Mouse (Mus musculus) heart, adult 2 months (tissue): ENCODE measurements around the gene Ntn1. TPM values are rescaled to one million over a fixed set of nuclear protein-coding genes. Genes with fewer than 3 reads are reported as not detected.

ENCODE experiments used
- DNase-seq, 2 experiments: peaks; one replicate each; pipeline ENCODE4 v3.0.0; 2021
- H3K27ac ChIP-seq: fragments of 200-600 bp; 2 replicates; pipeline ENCODE4 v1.8.1; 2022
- H3K27me3 ChIP-seq: fragments of 200-500 bp; 2 replicates; pipeline ENCODE4 v1.6.1; 2012; ENCODE audit warnings: mild to moderate bottlenecking, low read length, inconsistent platforms, mixed read lengths; ENCODE audit not compliant: control insufficient read depth, insufficient read depth
- H3K36me3 ChIP-seq: fragments of 200-500 bp; 2 replicates; pipeline ENCODE4 v1.6.1; 2012; ENCODE audit warnings: low read length, inconsistent platforms; ENCODE audit not compliant: control insufficient read depth, insufficient read depth
- H3K4me1 ChIP-seq: fragments of 200-500 bp; 2 replicates; pipeline ENCODE4 v1.6.1; 2011; ENCODE audit warnings: low read length; ENCODE audit not compliant: control insufficient read depth, insufficient read depth
- H3K4me3 ChIP-seq: fragments of 200-600 bp; 2 replicates; pipeline ENCODE4 v1.8.1; 2022
- H3K79me2 ChIP-seq: fragments of 200-500 bp; replicated peaks from 2 replicates; pipeline ENCODE4 v1.6.1; 2012; ENCODE audit warnings: mild to moderate bottlenecking, inconsistent platforms, low read length, moderate library complexity, mixed read lengths; ENCODE audit not compliant: control insufficient read depth, insufficient read depth
- H3K9ac ChIP-seq: fragments of 200-500 bp; 2 replicates; pipeline ENCODE4 v1.6.1; 2012; ENCODE audit warnings: low read depth, mild to moderate bottlenecking, control low read depth, inconsistent platforms, low read length, mixed read lengths
- CTCF ChIP-seq: fragments of 200-600 bp; IDR thresholded peaks from 2 replicates; pipeline ENCODE4 v1.8.1; 2022; ENCODE audit warnings: antibody characterized with exemption, mild to moderate bottlenecking, moderate library complexity
- EP300 ChIP-seq: fragments of 200-500 bp; IDR thresholded peaks from 2 replicates; pipeline ENCODE4 v1.6.1; 2011; ENCODE audit warnings: low read depth, low read length, control low read depth; ENCODE audit not compliant: insufficient read depth
- POLR2A ChIP-seq: fragments of 200-500 bp; IDR thresholded peaks from 2 replicates; pipeline ENCODE4 v1.6.1; 2011; ENCODE audit warnings: mild to moderate bottlenecking, low read depth, low read length, control low read depth; ENCODE audit not compliant: insufficient read depth
- WGBS: fragments of 180-500 bp; shearing (Covaris S2); methylation state at CpG from one replicate; pipeline ENCODE4 v1.1.7; 2018; 5-methylcytosine and 5-hydroxymethylcytosine counted together
- intact Hi-C: fragments of 180-260 bp; cut with DNase I; formaldehyde crosslinking; loops from one replicate; pipeline ENCODE4 v1.15.1; 2025
- polyA plus RNA-seq: library from polyadenylated mRNA; depleted of rRNA; stranded (reverse); fragments of >200 nt; gene quantifications from 2 replicates; pipeline ENCODE4 v1.2.3, GENCODE M21; 2012
- total RNA-seq, 2 experiments: library from RNA; stranded (reverse); gene quantifications; 2 replicates each; pipeline ENCODE4 v1.2.3; 2021

Gene Ntn1
- total and polyA plus RNA-seq, 3 experiments, result 32.4 to 70.5 (median 55.1) TPM

DNA sequence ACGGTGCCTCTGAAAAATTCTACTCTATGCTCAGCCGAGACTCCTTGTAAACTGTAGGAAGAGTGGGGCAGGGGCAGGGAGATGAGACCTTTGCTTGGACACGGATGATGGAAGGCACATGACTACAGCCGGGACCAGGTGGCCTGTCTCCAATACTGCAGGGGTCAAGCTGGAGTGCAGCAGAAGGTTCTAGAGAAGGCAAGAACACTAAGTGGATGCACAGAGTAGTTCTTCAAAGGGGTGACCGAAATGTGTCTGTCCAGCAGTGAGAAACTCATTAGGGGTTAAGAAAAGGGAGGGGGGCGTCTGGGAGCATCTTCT lies 69.5 kb downstream of the Ntn1 start:
- DNase-seq, result no peak
- Histone ChIP-seq H3K27me3 (no peaks in the 10 kb centered on the region), H3K4me3 (no peak overlapping the region), H3K9ac (no peak overlapping the region), H3K36me3 (no peaks in the 10 kb centered on the region), H3K79me2 (no peaks in the 10 kb centered on the region), H3K27ac (no peak overlapping the region), H3K4me1 (peaks cover 3% of the 10 kb centered on the region; the same call in 1 of the 2 replicates)
- WGBS, result 75% methylated on average over 6 of the region's 6 CpGs
- TF ChIP-seq EP300 (no peak), POLR2A (no peak), CTCF (no peak)
- intact Hi-C loops, result no loop called here

DNA sequence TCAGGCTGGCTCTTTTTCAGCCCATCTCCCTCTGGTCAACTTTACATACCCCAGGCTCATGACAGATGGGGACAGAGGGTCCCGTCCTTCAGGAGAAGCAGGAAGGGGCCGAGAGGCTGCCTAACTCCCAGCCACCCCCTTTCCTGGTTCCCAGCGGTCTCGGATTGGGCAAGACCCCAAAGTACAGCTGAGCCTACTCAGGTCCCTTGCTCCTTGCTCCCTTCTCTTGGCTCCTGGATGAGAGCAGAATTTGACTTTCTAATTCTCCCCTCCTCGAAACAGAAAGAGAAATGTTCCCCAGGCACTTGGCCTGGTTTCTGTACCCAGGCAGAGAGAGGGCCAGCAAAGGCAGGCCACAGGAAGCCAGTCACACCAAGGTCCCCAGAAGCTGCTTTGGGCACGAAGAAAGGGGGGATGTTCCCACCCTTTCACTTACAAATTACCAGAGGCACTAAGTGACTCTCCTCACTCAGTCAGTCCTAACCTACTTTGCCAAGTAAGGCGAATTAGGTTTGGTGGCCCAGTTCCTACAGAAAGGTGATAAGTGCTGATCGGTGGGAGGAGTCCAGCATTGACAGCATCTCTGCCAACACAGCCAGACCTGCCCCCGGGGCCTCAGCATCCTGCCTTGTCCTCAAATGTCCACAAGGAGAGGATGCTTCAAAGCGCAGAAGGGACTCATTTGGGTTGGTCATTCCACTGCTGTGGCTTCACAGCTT lies 70.1 kb downstream of the Ntn1 start:
- 43% methylated on average over 10 of the region's 10 CpGs for WGBS
- H3K4me3 ChIP-seq, result no peak overlapping the region

DNA sequence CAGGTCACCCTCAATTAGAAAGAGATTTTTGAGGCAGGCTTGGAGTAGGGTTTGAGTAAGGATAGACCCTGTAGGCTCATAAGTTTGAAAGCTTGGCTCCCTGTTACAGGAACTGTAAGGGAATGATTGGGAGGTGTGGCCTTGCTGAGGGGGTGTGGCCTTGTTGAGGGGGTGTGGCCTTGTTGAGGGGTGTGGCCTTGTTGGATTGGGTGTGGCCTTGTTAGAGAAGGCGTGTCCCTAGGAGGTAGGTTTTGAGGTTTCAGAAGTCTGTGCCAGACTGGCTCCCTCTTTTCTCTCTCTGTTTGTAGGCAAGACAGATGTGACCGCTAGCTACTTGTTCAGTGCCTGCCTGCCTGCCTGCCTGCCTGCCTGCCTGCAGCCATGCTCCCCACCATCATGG lies 75.8 kb downstream of the Ntn1 start:
- Histone ChIP-seq H3K27me3 (no peaks in the 10 kb centered on the region), H3K9ac (no peak overlapping the region), H3K36me3 (no peaks in the 10 kb centered on the region), H3K4me1 (peaks cover 12% of the 10 kb centered on the region), H3K27ac (no peak overlapping the region), H3K4me3 (no peak overlapping the region), H3K79me2 (no peaks in the 10 kb centered on the region)
- 73% methylated on average over 2 of the region's 2 CpGs for WGBS
- DNase-seq, result no peak
- no peak for TF ChIP-seq CTCF
- TF ChIP-seq POLR2A, result no peak
- no peak for TF ChIP-seq EP300
- intact Hi-C loops, result loop anchor here (10.0 kb wide), 1 partner anchor 60 kb away; no protein-coding TSS in a partner anchor

More for the DNA sequence above, 70.1 kb downstream of the Ntn1 start:
- Histone ChIP-seq H3K27me3 (no peaks in the 10 kb centered on the region), H3K27ac (no peak overlapping the region), H3K36me3 (no peaks in the 10 kb centered on the region), H3K9ac (no peak overlapping the region), H3K79me2 (no peaks in the 10 kb centered on the region), H3K4me1 (peaks cover 3% of the 10 kb centered on the region; the same call in 1 of the 2 replicates)
- intact Hi-C loops, result no loop called here
- DNase-seq, result no peak
- TF ChIP-seq EP300 (no peak), CTCF (peak; percentile 15; the same call in 1 of the 2 replicates)

DNA sequence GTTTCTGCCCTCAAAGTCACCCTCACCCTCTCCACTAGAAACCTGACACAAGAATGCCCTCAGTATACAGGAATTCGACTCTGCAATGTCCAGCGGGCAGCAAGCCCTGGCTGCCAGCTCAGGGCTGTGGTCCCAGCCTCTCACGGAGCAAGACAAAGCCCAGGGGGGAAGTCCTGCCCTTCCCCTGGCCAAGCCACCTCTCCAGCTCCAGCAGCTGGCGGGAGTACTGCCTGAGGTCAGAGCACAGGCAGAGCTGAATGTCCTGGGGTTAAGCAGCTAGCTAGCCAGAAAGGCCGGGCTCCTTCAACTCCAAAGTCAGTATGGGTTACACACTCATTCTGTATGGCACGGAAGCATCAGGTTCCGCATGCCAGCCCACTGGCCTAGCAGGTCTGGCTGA lies 79.2 kb downstream of the Ntn1 start:
- H3K36me3 ChIP-seq, result no peaks in the 10 kb centered on the region
- no peak overlapping the region for H3K9ac ChIP-seq
- peak; percentile 12; the same call in 1 of the 2 replicates for TF ChIP-seq EP300
- no peak for TF ChIP-seq CTCF
- no peak for TF ChIP-seq POLR2A
- no peaks in the 10 kb centered on the region for H3K79me2 ChIP-seq
- no peaks in the 10 kb centered on the region for H3K27me3 ChIP-seq
- no peak overlapping the region for H3K4me3 ChIP-seq
- WGBS, result 24% methylated on average over 7 of the region's 7 CpGs
- DNase-seq, result peak; percentile 70 to 84
- peaks cover 12% of the 10 kb centered on the region for H3K4me1 ChIP-seq
- peak overlapping the region; percentile 69 for H3K27ac ChIP-seq
- intact Hi-C loops, result loop anchor here (10.0 kb wide), 1 partner anchor 63 kb away; no protein-coding TSS in a partner anchor

DNA sequence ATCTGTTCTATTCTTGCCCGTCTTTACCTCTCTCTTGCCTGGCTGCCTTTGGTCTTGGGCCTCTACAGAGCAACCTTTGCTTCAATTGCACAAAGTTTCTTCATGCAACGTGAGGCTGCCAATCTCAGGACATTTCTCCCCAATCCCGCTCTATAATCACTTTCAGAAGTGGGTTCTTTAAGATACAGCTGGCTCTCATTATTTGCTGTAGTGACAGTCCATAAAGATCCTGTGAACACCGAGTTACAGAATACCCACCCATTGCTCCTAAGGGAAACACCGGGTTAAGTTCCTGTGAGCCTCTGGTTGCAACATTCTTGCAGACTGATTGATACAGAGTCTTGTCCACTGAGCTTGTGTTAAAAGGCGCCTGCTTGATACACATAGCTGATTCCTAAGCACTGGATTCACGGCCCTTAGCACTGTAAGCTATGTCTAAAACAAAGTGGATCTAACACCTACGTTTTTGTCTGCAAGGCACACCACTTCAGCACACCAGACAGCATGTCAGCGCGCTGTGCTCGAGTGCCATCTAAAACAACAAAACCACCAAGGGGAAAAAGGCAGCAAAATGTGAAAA lies 85.0 kb downstream of the Ntn1 start:
- no peak for TF ChIP-seq POLR2A
- no peak for TF ChIP-seq EP300
- TF ChIP-seq CTCF, result no peak
- no peaks in the 10 kb centered on the region for H3K36me3 ChIP-seq
- intact Hi-C loops, result no loop called here
- H3K4me1 ChIP-seq, result peaks cover 2% of the 10 kb centered on the region
- H3K4me3 ChIP-seq, result no peak overlapping the region
- H3K9ac ChIP-seq, result no peak overlapping the region
- WGBS, result 78% methylated on average over 11 of the region's 11 CpGs
- no peak for DNase-seq
- H3K79me2 ChIP-seq, result no peaks in the 10 kb centered on the region
- no peaks in the 10 kb centered on the region for H3K27me3 ChIP-seq
- H3K27ac ChIP-seq, result no peak overlapping the region

DNA sequence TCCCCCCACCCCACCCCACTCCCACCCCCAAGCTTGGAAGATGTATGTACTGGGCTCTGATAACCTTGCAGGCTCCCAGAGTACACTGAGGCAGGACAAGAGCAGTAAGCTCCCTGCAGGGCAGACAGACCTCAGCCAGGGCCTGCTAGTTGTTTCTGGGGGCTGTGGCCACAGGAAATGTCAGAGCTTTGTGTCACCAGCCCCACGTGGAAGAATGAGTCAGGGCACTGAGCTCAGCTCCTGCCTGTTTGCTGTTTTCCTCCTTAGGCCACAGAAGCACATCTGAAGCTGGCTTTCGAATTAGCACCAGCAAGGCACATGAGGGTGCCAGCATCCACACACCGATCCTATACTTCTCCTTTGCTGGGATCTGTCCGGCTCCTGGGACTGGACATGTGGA lies 86.8 kb downstream of the Ntn1 start:
- Histone ChIP-seq H3K27me3 (no peaks in the 10 kb centered on the region), H3K79me2 (no peaks in the 10 kb centered on the region), H3K36me3 (no peaks in the 10 kb centered on the region), H3K4me3 (no peak overlapping the region), H3K27ac (peak overlapping the region; percentile 28), H3K4me1 (peaks cover 2% of the 10 kb centered on the region), H3K9ac (no peak overlapping the region)
- TF ChIP-seq POLR2A (no peak), CTCF (no peak), EP300 (no peak)
- intact Hi-C loops, result no loop called here
- 46% methylated on average over 4 of the region's 4 CpGs for WGBS
- peak in 1 of 2 experiments; percentile 35 for DNase-seq
